Mouse (Mus musculus): Measurements from ENCODE around the gene Als2cr12. TPM values are rescaled to one million over a fixed set of nuclear protein-coding genes. Genes with fewer than 3 reads are reported as not detected.
"Not testable (repeated sequence)": the region's sequence is repeated elsewhere in the genome, so short reads cannot be mapped to it uniquely, and the experiment has no call there.

Als2cr12 gene
- polyA plus RNA-seq, 1 experiment: 11.0 TPM

DNA sequence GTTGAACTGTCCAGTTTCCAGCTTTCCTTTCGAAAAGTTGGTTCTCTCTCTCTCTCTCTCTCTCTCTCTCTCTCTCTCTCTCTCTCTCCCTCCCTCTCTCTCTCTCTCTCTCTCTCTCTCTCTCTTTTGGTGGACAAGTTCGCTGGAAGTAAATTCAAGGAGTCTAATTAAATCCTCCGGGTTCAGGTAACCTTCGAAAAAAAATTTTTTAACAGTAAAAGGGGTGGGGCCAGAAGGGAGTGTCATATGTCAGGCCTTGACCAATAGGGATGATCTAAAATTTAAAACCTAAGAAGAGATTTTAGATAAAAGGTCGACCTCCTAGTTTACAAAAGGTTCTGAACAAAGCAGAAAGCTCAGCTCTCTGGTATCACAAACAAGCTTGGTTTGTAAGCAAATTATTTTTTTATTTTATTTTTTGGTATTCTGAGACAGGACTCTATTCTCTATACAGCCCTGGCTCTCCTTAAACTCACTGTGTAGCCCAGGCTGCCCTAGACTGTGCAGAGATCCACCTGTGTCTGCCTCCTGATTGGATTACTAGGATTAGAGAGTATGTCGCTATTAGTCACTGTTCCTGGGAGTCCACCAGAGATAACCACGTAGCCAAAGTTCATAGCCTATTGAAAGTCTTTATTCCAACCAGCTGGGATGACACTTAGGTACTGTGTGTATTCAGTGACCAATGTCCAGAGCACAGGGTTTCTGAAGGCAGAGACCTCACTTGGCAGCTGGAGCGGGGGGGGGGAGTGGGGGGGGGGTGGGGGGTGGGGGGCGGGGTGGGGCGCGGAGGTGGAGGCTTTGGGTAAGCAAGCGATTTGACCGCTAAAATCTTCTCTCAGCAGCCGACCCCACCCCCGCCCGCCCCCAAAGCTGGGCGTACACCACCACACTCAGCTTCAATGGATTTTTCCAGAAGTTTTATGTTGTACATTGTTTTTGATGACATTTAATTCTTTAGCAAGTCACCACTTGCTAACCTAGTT, 16.6 kb upstream of the Als2cr12 start:
- Histone ChIP-seq H3K27ac (replicated peaks; ENCODE audit: low read depth, low read length) (peak overlapping the region; percentile 100), H3K4me3 (ENCODE audit: insufficient read depth, low read depth, low read length) (peak overlapping the region; percentile 96), H3K4me1 (ENCODE audit: control insufficient read depth, insufficient read depth, insufficient read length, low read length) (peaks cover 6% of the 10 kb centered on the region; the same call in 1 of the 2 replicates)

DNA sequence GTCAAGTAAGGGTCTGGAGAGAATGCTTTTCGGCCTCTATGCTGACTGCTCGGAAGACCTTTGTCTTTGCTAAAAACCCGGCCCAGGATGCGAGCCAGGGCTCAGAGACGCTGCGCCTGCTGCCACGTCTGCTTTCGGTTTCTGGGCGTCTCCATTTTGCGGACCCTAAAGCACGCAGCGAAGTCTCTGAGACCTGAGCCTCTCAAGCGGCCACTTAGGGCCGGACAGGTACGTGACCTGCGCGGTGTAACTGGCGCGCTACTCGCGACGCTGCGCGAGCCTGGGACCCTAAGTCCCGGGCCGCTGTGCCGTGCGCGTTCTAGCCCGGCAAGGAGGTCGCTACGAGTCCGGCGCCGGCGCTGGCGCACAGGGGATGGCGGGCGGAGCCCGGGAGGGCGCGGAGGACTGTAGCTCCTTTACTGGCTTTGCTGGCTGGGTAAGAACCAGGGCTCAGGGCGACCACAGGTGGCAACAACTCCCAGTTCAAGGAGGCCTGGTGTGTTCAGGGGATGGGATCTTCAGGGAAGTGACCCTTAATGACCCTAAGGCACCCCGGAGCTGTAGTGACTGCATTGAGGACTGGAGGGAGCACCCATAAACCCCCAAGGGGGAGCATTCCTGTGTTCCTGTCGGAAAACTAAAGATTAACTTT, 15.7 kb upstream of the Als2cr12 start, which contains the start of gene Cflar:
TSS of gene Cflar (plus strand) at position 144 of the 652 bp plus-strand sequence.
- Histone ChIP-seq H3K27ac (replicated peaks; ENCODE audit: low read depth, low read length) (peak within 1 kb of the TSS; percentile 100), H3K4me3 (ENCODE audit: insufficient read depth, low read depth, low read length) (peak within 1 kb of the TSS; percentile 96), H3K4me1 (ENCODE audit: control insufficient read depth, insufficient read depth, insufficient read length, low read length) (peaks cover 6% of the 10 kb centered on the region; the same call in 1 of the 2 replicates)

DNA sequence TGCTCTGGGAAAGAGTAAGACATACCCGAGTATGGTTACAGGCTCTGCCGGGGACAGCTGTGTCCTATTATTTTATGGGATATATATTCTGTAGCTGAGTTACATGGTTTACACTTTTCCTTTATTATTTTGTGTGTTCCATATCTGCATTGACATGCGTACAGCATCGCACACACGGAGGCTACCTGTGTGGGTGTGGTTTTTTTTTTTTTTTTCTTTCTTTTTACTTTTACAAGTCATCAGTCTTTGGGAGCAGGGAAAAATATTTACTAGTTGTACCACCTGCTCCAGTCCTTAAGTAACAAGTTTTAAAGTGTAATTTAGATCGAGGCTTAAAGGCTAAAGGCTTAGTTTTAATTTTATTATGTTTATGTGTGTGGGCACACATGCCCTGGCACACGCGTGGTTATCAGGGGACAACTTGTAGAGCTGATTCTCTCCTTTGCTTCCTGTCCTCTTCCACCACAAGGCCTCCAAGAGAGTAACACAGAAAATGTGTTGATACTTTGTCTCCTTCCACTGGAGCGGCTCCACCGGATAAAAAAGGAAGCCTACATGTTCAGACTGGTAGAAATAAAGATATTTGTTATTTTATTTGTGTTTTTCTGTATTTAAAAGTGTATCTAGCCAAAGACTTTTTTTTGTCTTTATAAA, 15.0 kb upstream of the Als2cr12 start:
- H3K27ac ChIP-seq (replicated peaks; ENCODE audit: low read depth, low read length): peak overlapping the region; percentile 100
- peak overlapping the region; percentile 96 for H3K4me3 ChIP-seq (ENCODE audit: insufficient read depth, low read depth, low read length)
- peaks cover 3% of the 10 kb centered on the region; the same call in 1 of the 2 replicates for H3K4me1 ChIP-seq (ENCODE audit: control insufficient read depth, insufficient read depth, insufficient read length, low read length)

DNA sequence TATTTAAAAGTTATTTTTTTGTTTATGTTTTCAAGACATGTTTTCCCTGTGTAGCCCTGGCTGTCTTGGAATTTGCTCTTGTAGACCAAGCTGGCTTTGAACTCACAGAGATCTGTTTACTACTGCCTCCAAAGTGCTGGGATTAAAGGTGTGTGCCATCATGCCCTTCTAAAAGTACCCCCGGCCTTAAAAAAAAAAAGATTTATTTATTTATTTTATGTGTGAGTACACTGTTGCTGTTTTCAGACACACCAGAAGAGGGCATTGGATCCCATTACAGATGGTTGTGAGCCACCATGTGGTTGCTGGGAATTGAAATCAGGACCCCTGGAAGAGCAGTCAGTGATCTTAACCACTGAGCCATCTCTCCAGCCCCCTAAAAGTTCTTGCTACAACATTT, 14.3 kb upstream of the Als2cr12 start:
- not testable (repeated sequence) for H3K4me3 ChIP-seq (ENCODE audit: insufficient read depth, low read depth, low read length); H3K27ac ChIP-seq (replicated peaks; ENCODE audit: low read depth, low read length); H3K4me1 ChIP-seq (ENCODE audit: control insufficient read depth, insufficient read depth, insufficient read length, low read length)

DNA sequence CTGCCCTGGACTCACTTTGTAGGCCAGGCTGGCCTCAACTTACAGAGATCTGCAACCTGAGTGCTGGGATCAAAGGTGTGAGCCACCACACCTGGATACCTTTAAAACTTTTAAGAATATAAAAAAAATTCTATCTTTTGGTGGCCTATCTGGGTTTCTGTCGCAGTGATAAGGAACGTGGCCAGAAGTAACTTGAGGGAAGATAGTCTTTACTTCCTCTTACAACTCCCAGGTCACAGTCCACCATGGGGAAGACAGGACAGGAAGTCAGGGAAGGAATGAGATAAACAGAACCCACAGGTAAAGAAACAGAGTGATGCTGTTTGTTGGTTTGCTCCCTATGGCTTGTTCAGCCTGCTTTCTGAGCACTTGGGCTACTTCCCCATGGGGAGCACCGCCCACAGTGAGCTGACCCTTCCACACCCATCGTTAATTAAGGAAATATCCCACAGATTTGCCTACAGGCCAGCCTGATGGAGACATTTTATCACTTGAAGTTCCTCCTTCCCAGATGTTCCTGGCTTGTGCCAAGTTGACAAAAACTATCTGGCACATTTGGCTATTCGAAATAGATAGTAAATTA, 4.9 kb upstream of the Als2cr12 start:
- not testable (repeated sequence) for H3K4me3 ChIP-seq (ENCODE audit: insufficient read depth, low read depth, low read length); H3K4me1 ChIP-seq (ENCODE audit: control insufficient read depth, insufficient read depth, insufficient read length, low read length); H3K27ac ChIP-seq (replicated peaks; ENCODE audit: low read depth, low read length)

DNA sequence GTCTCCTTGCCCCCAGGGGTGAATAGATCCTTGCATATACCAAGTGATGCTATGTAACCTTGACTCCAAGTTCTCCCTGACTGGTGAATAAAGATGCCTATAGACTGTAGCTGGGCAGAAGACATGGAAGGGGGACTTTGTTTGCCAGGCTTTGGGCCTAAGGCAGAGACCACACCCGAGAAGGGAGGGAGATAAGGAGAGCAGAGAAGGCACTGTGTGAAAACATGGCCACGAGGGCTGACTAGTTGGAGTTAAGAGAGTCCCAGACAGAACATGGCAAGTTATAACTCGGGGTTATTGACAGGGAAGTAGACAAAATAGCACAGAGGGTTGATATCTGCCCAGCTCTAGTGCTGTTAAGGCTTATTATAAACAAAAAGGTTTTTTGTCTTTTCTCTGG, 4.2 kb upstream of the Als2cr12 start:
- no peak overlapping the region for H3K4me3 ChIP-seq (ENCODE audit: insufficient read depth, low read depth, low read length)
- no peak overlapping the region for H3K27ac ChIP-seq (replicated peaks; ENCODE audit: low read depth, low read length)
- no peaks in the 10 kb centered on the region for H3K4me1 ChIP-seq (ENCODE audit: control insufficient read depth, insufficient read depth, insufficient read length, low read length)

DNA sequence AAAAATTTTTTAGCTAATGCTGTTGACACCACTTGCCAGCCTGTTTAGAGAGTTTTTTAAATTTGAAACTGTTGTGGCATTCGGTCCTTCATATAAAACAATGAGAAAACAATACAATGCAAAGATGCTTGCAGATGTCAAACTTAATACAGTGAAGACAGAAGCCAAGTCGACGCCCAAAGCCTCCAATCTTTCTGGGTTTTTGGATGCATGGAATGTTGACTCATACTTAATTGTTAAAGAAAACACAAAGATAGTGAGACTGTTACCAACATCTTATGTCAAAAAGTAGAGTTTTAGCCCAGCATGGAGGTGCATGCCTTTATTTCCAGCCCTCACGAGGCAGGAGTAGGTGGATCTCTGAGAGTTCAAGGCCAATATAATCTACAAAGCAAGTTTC, 3.0 kb upstream of the Als2cr12 start:
- no peak overlapping the region for H3K4me3 ChIP-seq (ENCODE audit: insufficient read depth, low read depth, low read length)
- H3K27ac ChIP-seq (replicated peaks; ENCODE audit: low read depth, low read length): no peak overlapping the region
- H3K4me1 ChIP-seq (ENCODE audit: control insufficient read depth, insufficient read depth, insufficient read length, low read length): no peaks in the 10 kb centered on the region

DNA sequence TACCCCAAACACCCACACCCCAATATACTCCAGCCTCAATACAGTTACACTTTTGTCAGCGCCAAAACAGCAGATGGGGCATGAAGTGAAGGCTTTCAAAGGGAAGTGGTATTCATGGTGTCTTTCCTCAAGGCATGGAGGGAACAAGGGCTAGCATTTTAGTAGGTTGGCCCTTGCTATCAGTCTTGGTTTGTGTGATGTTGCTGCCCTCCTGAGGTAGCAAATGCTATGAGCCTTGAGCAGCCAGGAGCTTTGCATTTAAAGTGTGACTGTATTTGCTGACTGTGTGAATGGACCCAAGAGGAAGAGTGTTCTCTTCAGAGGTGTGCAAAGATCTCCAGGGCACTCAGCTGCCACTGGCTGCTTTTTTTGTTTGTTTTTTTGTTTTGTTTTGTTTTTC, 1.8 kb upstream of the Als2cr12 start:
- not testable (repeated sequence) for H3K4me1 ChIP-seq (ENCODE audit: control insufficient read depth, insufficient read depth, insufficient read length, low read length); H3K27ac ChIP-seq (replicated peaks; ENCODE audit: low read depth, low read length); H3K4me3 ChIP-seq (ENCODE audit: insufficient read depth, low read depth, low read length)

DNA sequence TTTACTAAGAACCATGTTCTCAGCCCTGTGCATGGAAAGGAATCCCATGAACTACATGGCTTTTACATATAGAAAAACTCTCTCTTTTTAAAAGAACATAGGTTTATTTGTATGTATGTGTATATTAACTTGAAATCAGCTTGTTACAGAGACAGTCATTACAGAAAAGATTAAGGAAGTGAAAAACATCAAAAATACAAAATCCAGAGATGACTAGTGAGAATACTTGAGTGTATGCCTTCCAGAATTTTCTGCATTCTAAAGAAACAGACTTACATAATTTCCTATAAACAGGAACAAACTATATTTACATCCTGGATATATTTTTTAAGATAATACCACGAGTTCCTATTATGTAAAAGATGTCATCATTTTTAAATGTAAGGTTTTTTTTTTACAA, 2.1 kb downstream of the Als2cr12 start:
- Histone ChIP-seq H3K4me3 (ENCODE audit: insufficient read depth, low read depth, low read length) (no peak overlapping the region), H3K4me1 (ENCODE audit: control insufficient read depth, insufficient read depth, insufficient read length, low read length) (peaks cover 4% of the 10 kb centered on the region; the same call in 1 of the 2 replicates), H3K27ac (replicated peaks; ENCODE audit: low read depth, low read length) (no peak overlapping the region)

DNA sequence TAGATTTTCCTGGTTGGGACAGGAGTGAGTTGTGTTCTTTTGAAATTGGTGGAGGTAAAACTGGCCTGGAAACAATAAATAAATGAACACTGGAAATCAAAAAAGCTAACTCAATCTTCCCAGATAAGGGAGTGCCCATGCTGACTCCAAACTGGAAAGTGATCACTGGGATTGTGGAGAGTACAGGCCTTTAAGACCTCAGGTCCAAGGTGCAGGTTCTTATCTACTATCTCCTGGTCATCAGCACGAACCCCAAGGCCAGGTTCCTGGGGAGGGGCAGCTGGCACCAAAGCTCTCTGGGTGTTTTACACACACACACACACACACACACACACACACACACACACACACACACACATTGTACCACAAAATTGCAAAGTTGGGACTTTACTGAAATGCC, 4.1 kb downstream of the Als2cr12 start:
- H3K4me3 ChIP-seq (ENCODE audit: insufficient read depth, low read depth, low read length); H3K4me1 ChIP-seq (ENCODE audit: control insufficient read depth, insufficient read depth, insufficient read length, low read length): not testable (repeated sequence)
- H3K27ac ChIP-seq (replicated peaks; ENCODE audit: low read depth, low read length): peak overlapping the region; percentile 29

DNA sequence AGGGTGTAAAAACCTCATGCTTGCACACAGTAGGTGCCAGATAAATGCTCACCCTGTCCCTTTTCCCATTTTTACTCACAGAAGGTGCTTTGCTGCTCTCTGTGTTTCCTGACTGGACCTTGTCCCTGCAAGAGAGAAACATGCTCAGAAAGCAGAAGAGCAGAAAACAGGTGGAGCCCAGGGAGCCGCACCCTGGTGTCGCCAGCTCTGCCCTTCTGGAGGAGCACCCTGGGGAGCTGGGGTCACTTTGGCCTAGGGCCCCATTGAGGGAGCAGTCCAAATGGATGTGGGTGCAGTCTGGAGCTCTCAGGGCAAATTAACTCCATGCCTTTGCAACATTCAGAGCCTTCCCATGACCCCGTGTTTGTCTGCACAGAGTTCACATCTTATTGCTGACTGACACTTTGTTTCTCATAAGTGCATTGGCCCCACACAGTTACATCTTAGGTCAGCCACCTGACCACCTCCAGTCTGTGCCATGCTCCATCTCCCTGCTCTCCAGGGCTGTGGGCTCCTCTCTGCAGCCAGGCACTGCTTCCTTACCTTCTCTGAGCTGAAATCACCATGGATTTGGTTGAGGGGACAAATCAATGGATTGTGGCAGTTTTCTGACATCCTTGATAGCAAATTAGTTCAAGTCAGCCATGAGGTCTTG, 4.8 kb downstream of the Als2cr12 start:
- peak overlapping the region; percentile 58 for H3K27ac ChIP-seq (replicated peaks; ENCODE audit: low read depth, low read length)
- not testable (repeated sequence) for H3K4me3 ChIP-seq (ENCODE audit: insufficient read depth, low read depth, low read length); H3K4me1 ChIP-seq (ENCODE audit: control insufficient read depth, insufficient read depth, insufficient read length, low read length)

DNA sequence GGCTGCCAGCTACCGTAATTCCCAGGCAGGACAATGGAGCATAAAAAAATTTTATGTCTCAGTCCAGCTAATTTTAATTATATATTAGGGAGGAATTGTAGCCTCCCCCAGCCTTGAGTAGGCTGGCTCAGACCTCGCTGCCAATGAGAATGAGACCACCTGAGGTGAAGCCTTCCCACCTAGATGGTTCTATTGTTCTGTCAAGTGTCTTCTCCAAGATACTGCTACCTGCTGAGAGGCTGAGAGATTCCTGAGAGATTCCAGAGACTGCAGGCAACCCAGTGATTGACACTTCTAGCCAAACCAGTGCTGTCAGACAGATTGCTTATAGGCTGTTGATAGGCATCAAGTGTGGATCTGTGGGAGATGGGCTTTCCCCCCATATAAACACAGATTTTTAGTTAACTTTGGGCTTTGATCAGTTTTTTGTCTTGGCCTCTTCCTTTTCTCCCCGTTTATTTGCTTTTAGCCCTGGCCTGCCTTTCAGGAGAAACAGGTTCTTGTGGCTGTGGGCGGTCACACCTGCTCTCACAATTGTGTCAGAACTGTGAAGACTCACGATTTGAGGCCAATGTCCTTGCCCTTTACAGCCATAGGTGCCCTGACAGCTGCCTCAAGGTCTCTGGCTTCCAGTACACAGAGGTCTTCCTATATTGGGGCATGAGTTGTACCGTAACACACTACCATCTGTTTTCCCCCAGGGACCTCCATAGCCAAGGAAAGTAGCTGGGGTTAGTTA, 5.6 kb downstream of the Als2cr12 start:
- Histone ChIP-seq H3K4me3 (ENCODE audit: insufficient read depth, low read depth, low read length) (no peak overlapping the region), H3K27ac (replicated peaks; ENCODE audit: low read depth, low read length) (0 out of 2 replicates have a peak overlapping the region, but pooled peaks have one; percentile 15), H3K4me1 (ENCODE audit: control insufficient read depth, insufficient read depth, insufficient read length, low read length) (peaks cover 4% of the 10 kb centered on the region; the same call in 1 of the 2 replicates)

DNA sequence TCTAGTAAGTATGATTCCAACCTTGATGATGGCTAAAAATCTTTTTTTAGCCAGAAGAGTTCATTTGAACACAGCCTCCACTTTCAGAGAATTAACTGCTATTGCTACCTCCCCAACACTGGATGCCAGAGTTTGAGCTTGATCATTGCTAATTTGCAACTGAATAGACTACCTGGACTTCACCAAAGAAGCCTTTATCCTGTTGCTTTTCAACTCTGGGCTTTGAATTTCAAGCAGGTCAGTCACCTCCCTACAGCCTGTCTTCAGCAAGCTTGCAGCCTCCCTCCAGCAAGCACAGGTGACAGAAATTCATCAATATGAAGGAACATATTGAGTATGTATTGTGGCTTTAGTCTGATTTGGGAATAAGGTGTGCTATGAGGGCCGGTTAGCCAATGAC, 6.4 kb downstream of the Als2cr12 start:
- Histone ChIP-seq H3K4me3 (ENCODE audit: insufficient read depth, low read depth, low read length) (no peak overlapping the region), H3K4me1 (ENCODE audit: control insufficient read depth, insufficient read depth, insufficient read length, low read length) (peaks cover 4% of the 10 kb centered on the region; the same call in 1 of the 2 replicates), H3K27ac (replicated peaks; ENCODE audit: low read depth, low read length) (no peak overlapping the region)

DNA sequence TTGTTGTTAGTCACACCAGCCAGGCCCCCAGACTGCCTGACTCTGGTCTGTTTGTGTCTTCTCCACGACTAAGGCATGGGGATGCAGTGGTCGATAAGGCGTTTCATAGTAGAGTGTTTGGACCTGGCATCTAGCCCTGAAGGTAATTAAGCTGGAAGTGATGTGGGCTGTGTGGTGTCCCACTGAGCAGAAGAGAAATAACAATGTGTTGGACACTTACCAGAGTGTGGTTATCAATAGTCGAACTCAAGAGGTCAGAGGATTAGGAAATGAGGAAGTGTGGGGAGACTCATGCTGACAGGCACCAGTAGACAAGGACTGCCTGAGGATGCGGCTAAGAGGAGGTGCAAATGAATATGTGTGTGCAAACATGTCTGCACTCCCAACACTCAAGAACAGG, 17.4 kb downstream of the Als2cr12 start:
- not testable (repeated sequence) for H3K4me1 ChIP-seq (ENCODE audit: control insufficient read depth, insufficient read depth, insufficient read length, low read length); H3K4me3 ChIP-seq (ENCODE audit: insufficient read depth, low read depth, low read length); H3K27ac ChIP-seq (replicated peaks; ENCODE audit: low read depth, low read length)
